In genomic region chr11:24330366-24331124, GRCm38 (mm10) we compare ENCODE assay signal across 18 mouse cellular contexts.
DNase-seq lines count a peak whose midpoint lies in the region; ATAC-seq and TF ChIP-seq lines count a peak whose summit lies in the region.
"Had no signal": no experiment of that assay in that cellular context is flagged by ENCODE, and none has a peak within 500 bp of the region (broad histone marks: within the 10 kb centered on the region; RNA-seq: fewer than 3 reads in every experiment).

No protein-coding gene starts in this region.

- H3K4me2 ChIP-seq in hindbrain, postnatal 0 days (ENCODE audit: low read depth, low read length), result no peak overlapping the region
- H3K4me2 ChIP-seq in hindbrain, embryonic 13.5 days, result no peak overlapping the region
- no peak overlapping the region for H3K4me2 ChIP-seq in forebrain, embryonic 11.5 days (ENCODE audit: low read depth, low read length, severe bottlenecking)
- H3K4me2 ChIP-seq in forebrain, embryonic 15.5 days (replicated peaks), result no peak overlapping the region
- H3K4me2 ChIP-seq: hindbrain, embryonic 15.5 days had no signal

- no peaks in the 10 kb centered on the region for H3K27me3 ChIP-seq in hindbrain, postnatal 0 days (ENCODE audit: insufficient read depth, low read length)
- no peaks in the 10 kb centered on the region for H3K27me3 ChIP-seq in hindbrain, embryonic 13.5 days
- no peaks in the 10 kb centered on the region for H3K27me3 ChIP-seq in forebrain, embryonic 11.5 days (ENCODE audit: control insufficient read depth, insufficient read depth, low read length)
- no peaks in the 10 kb centered on the region for H3K27me3 ChIP-seq in forebrain, embryonic 15.5 days
- H3K27me3 ChIP-seq: hindbrain, embryonic 15.5 days had no signal

- intact Hi-C loops in gastrocnemius, postnatal 14 days (cut with DNase I; ENCODE audit: low total_unique reads), result no loop called here

- H3K36me3 ChIP-seq in hindbrain, postnatal 0 days (ENCODE audit: insufficient read depth, low read length), result no peaks in the 10 kb centered on the region
- H3K36me3 ChIP-seq in hindbrain, embryonic 13.5 days, result no peaks in the 10 kb centered on the region
- no peaks in the 10 kb centered on the region for H3K36me3 ChIP-seq in forebrain, embryonic 11.5 days (ENCODE audit: control insufficient read depth, insufficient read depth, low read length)
- no peaks in the 10 kb centered on the region for H3K36me3 ChIP-seq in forebrain, embryonic 15.5 days
- H3K36me3 ChIP-seq: embryonic facial prominence, embryonic 10.5 days; heart, embryonic 10.5 days; hindbrain, embryonic 15.5 days had no signal

- TF ChIP-seq POLR2A in brain, embryonic 14.5 days (IDR thresholded peaks at IDR 0.05; ENCODE audit: borderline replicate concordance, extremely low read depth, insufficient read depth, insufficient read length, poor library complexity, severe bottlenecking), result no peak

- no peak for TF ChIP-seq CTCF in hindbrain, postnatal 0 days (IDR thresholded peaks at IDR 0.05; ENCODE audit: low read depth)
- no peak for TF ChIP-seq CTCF in brain, embryonic 14.5 days (IDR thresholded peaks at IDR 0.05; ENCODE audit: borderline replicate concordance, extremely low read depth, insufficient read depth, insufficient read length)

- DNase-seq in hindbrain, postnatal 0 days (ENCODE audit: low spot score), result peak; percentile 21
- peak; percentile 94 for DNase-seq in brain, embryonic 14.5 days (ENCODE audit: low read depth)
- DNase-seq in forebrain, embryonic 11.5 days (ENCODE audit: low spot score), result peak; percentile 58
- no peak for DNase-seq in gastrocnemius, postnatal 14 days
- DNase-seq in ovary, postnatal 10 days (ENCODE audit: low spot score), result no peak
- DNase-seq: adrenal gland, adult 2 months; adrenal gland, postnatal 25 days; cerebellum, adult 2 months; gastrocnemius, postnatal 25 days; heart, postnatal 10 days; heart, postnatal 4 days had no signal

- no peak for ATAC-seq in hindbrain, postnatal 0 days
- ATAC-seq in hindbrain, embryonic 13.5 days (ENCODE audit: low FRiP score), result no peak
- ATAC-seq in forebrain, embryonic 11.5 days (replicated peaks; ENCODE audit: low FRiP score), result peak; percentile 87
- peak; percentile 82 for ATAC-seq in forebrain, embryonic 15.5 days (replicated peaks)
- ATAC-seq: inflammation-experienced regulatory T-cells, adult 6 months; intestine, postnatal 0 days had no signal

- 60% methylated on average over 10 of the region's 10 CpGs for WGBS in hindbrain, postnatal 0 days
- 73% methylated on average over 10 of the region's 10 CpGs for WGBS in hindbrain, embryonic 13.5 days
- 44% methylated on average over 10 of the region's 10 CpGs for WGBS in forebrain, embryonic 11.5 days
- 13% methylated on average over 10 of the region's 10 CpGs for WGBS in forebrain, embryonic 15.5 days

- no peak overlapping the region for H3K4me3 ChIP-seq in hindbrain, postnatal 0 days (ENCODE audit: low read length)
- H3K4me3 ChIP-seq in hindbrain, embryonic 13.5 days, result no peak overlapping the region
- H3K4me3 ChIP-seq in forebrain, embryonic 11.5 days (ENCODE audit: low read depth, low read length), result no peak overlapping the region
- no peak overlapping the region for H3K4me3 ChIP-seq in forebrain, embryonic 15.5 days
- H3K4me3 ChIP-seq: embryonic facial prominence, embryonic 10.5 days; heart, embryonic 10.5 days; hindbrain, embryonic 15.5 days had no signal

- H3K9ac ChIP-seq in hindbrain, postnatal 0 days (replicated peaks; ENCODE audit: low read length), result no peak overlapping the region
- no peak overlapping the region for H3K9ac ChIP-seq in hindbrain, embryonic 13.5 days
- H3K9ac ChIP-seq in forebrain, embryonic 11.5 days (ENCODE audit: low read length), result no peak overlapping the region; the same call in 1 of the 2 replicates
- H3K9ac ChIP-seq in forebrain, embryonic 15.5 days (replicated peaks), result no peak overlapping the region
- H3K9ac ChIP-seq: hindbrain, embryonic 15.5 days had no signal

- H3K4me1 ChIP-seq in hindbrain, postnatal 0 days (ENCODE audit: insufficient read depth, low read length), result no peaks in the 10 kb centered on the region
- H3K4me1 ChIP-seq in hindbrain, embryonic 13.5 days (replicated peaks), result peaks cover 6% of the 10 kb centered on the region
- H3K4me1 ChIP-seq in forebrain, embryonic 11.5 days (replicated peaks; ENCODE audit: control insufficient read depth, insufficient read depth, low read length), result peaks cover 6% of the 10 kb centered on the region
- peaks cover 16% of the 10 kb centered on the region for H3K4me1 ChIP-seq in forebrain, embryonic 15.5 days
- H3K4me1 ChIP-seq: hindbrain, embryonic 15.5 days had no signal

- no peaks in the 10 kb centered on the region for H3K9me3 ChIP-seq in hindbrain, postnatal 0 days (ENCODE audit: low read length)
- no peaks in the 10 kb centered on the region for H3K9me3 ChIP-seq in hindbrain, embryonic 13.5 days
- no peaks in the 10 kb centered on the region for H3K9me3 ChIP-seq in forebrain, embryonic 11.5 days (ENCODE audit: control insufficient read depth, low read length)
- H3K9me3 ChIP-seq in forebrain, embryonic 15.5 days, result no peaks in the 10 kb centered on the region
- H3K9me3 ChIP-seq: embryonic facial prominence, embryonic 10.5 days; heart, embryonic 10.5 days; hindbrain, embryonic 15.5 days had no signal

- H3K27ac ChIP-seq in hindbrain, postnatal 0 days, result no peak overlapping the region
- H3K27ac ChIP-seq in hindbrain, embryonic 13.5 days, result no peak overlapping the region
- H3K27ac ChIP-seq in forebrain, embryonic 11.5 days (ENCODE audit: low read depth, low read length), result peak overlapping the region; percentile 62
- H3K27ac ChIP-seq in forebrain, embryonic 15.5 days (replicated peaks), result peak overlapping the region; percentile 52
- H3K27ac ChIP-seq: embryonic facial prominence, embryonic 10.5 days; heart, embryonic 10.5 days; hindbrain, embryonic 15.5 days had no signal

Comparison
In these comparisons a context has a peak if more than half of its experiments do, and no peak if none do; other contexts are left out.
1. ATAC-seq: peak in forebrain, embryonic 11.5 days (single experiment) and forebrain, embryonic 15.5 days (single experiment); none in hindbrain, postnatal 0 days (single experiment) and hindbrain, embryonic 13.5 days (single experiment).
2. DNase-seq: peak in hindbrain, postnatal 0 days (single experiment), brain, embryonic 14.5 days (single experiment) and forebrain, embryonic 11.5 days (single experiment); none in gastrocnemius, postnatal 14 days (single experiment) and ovary, postnatal 10 days (single experiment).
3. H3K27ac ChIP-seq: peak in forebrain, embryonic 11.5 days (single experiment) and forebrain, embryonic 15.5 days (single experiment); none in hindbrain, postnatal 0 days (single experiment) and hindbrain, embryonic 13.5 days (single experiment).